Mouse (Mus musculus): Measurements from ENCODE around the gene Spsb1. TPM values are rescaled to one million over a fixed set of nuclear protein-coding genes. Genes with fewer than 3 reads are reported as not detected.

Spsb1 gene
- polyA plus RNA-seq, 1 experiment, result 3.9 TPM

- no peak overlapping the region for H3K27ac ChIP-seq (ENCODE audit: control insufficient read depth, insufficient read depth, low read depth, low read length, poor library complexity)
- H3K4me3 ChIP-seq (replicated peaks; ENCODE audit: control insufficient read depth, low read depth, low read length), result no peak overlapping the region
- H3K4me1 ChIP-seq (ENCODE audit: control insufficient read depth, insufficient read depth, low read length), result peaks cover 5% of the 10 kb centered on the region
- WGBS, result 91% methylated on average over 14 of the region's 14 CpGs
- TF ChIP-seq POLR2A (IDR thresholded peaks at IDR 0.05; ENCODE audit: borderline replicate concordance, control insufficient read depth, low read depth, low read length), result no peak
- no peak for TF ChIP-seq CTCF (IDR thresholded peaks at IDR 0.05; ENCODE audit: control insufficient read depth, insufficient read depth, low read length)
Measured at GRCm38 (mm10) chr4:149998786-149999509, 44.1 kb upstream of the Spsb1 start.

DNA sequence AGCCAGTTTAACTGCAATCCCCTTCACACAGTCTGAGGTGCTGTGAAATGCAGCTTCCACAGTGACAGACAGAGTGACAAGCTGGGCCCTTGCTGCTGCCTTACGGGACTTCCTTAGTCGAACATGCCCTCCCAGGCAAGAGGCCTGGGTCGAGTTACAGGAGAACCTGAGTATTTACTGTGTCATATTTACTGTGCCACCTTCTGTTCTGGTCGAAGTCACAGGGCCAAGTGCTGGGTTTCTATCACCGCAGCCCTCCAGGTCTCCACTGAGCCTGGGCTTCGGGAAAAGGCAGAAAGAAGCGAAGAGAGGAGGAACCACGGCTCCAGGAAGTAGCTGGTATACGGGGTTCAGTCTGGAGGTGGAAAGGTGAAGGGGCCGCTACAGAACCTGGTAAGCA is 43.2 kb upstream of the Spsb1 start:
- H3K4me1 ChIP-seq (ENCODE audit: control insufficient read depth, insufficient read depth, low read length), result peaks cover 5% of the 10 kb centered on the region
- H3K27ac ChIP-seq (ENCODE audit: control insufficient read depth, insufficient read depth, low read depth, low read length, poor library complexity), result no peak overlapping the region
- no peak overlapping the region for H3K4me3 ChIP-seq (replicated peaks; ENCODE audit: control insufficient read depth, low read depth, low read length)
- WGBS, result 40% methylated on average over 10 of the region's 10 CpGs
- TF ChIP-seq POLR2A (IDR thresholded peaks at IDR 0.05; ENCODE audit: borderline replicate concordance, control insufficient read depth, low read depth, low read length) (no peak), CTCF (IDR thresholded peaks at IDR 0.05; ENCODE audit: control insufficient read depth, insufficient read depth, low read length) (no peak)

DNA sequence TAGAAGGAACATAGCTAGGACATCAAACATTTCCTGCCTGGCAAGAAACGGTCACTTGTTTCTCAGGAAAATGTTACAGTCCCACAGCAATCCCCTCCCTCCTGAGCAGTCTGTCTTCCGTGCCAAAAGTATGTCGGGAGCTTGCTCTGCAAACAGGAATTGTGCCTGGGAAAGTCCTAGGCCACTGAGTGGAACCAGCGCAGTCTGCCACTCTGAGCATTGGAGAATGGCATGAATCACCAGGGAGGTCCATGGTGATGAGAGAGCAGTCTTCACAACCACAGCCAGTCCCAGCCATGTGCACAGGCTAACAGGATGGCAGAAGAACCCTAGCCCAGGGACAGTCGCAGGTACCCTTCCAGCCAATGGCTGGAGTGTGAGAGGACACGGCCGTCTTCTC is 41.6 kb upstream of the Spsb1 start:
- H3K27ac ChIP-seq (ENCODE audit: control insufficient read depth, insufficient read depth, low read depth, low read length, poor library complexity), result no peak overlapping the region

GRCm38 (mm10) chr4:149995911-149996310 is 41.1 kb upstream of the Spsb1 start:
- Histone ChIP-seq H3K27ac (ENCODE audit: control insufficient read depth, insufficient read depth, low read depth, low read length, poor library complexity) (no peak overlapping the region), H3K4me3 (replicated peaks; ENCODE audit: control insufficient read depth, low read depth, low read length) (no peak overlapping the region), H3K4me1 (ENCODE audit: control insufficient read depth, insufficient read depth, low read length) (peaks cover 2% of the 10 kb centered on the region)
- no peak for TF ChIP-seq POLR2A (IDR thresholded peaks at IDR 0.05; ENCODE audit: borderline replicate concordance, control insufficient read depth, low read depth, low read length)
- TF ChIP-seq CTCF (IDR thresholded peaks at IDR 0.05; ENCODE audit: control insufficient read depth, insufficient read depth, low read length), result no peak
- 88% methylated on average over 7 of the region's 7 CpGs for WGBS

More for the DNA sequence above, 41.6 kb upstream of the Spsb1 start:
- H3K4me3 ChIP-seq (replicated peaks; ENCODE audit: control insufficient read depth, low read depth, low read length), result no peak overlapping the region
- WGBS, result 80% methylated on average over 7 of the region's 7 CpGs
- peaks cover 2% of the 10 kb centered on the region for H3K4me1 ChIP-seq (ENCODE audit: control insufficient read depth, insufficient read depth, low read length)
- TF ChIP-seq CTCF (IDR thresholded peaks at IDR 0.05; ENCODE audit: control insufficient read depth, insufficient read depth, low read length) (no peak), POLR2A (IDR thresholded peaks at IDR 0.05; ENCODE audit: borderline replicate concordance, control insufficient read depth, low read depth, low read length) (no peak)

DNA sequence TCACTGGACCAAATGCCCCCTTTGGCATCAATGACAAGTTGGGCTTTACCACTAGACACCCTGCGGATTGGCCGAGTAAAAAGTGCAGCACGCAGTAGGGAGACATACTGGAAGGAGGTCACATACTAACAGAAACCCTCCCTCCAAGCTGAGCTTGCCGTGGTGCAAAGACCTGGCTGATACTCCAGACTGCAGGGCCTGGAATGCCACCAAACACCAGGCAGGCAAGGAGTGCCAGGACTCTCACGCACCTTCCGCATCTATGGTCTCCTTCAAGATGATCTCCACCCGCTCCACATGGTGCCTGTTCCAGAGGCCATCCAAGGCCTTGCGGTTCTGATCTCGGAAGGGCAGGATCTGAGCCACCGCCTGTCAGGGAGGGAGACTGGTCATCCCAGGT is 39.4 kb upstream of the Spsb1 start:
- Histone ChIP-seq H3K4me3 (replicated peaks; ENCODE audit: control insufficient read depth, low read depth, low read length) (no peak overlapping the region), H3K27ac (ENCODE audit: control insufficient read depth, insufficient read depth, low read depth, low read length, poor library complexity) (no peak overlapping the region), H3K4me1 (ENCODE audit: control insufficient read depth, insufficient read depth, low read length) (no peaks in the 10 kb centered on the region; the same call in 1 of the 2 replicates)
- no peak for TF ChIP-seq CTCF (IDR thresholded peaks at IDR 0.05; ENCODE audit: control insufficient read depth, insufficient read depth, low read length)
- no peak for TF ChIP-seq POLR2A (IDR thresholded peaks at IDR 0.05; ENCODE audit: borderline replicate concordance, control insufficient read depth, low read depth, low read length)
- WGBS, result 93% methylated on average over 10 of the region's 10 CpGs

DNA sequence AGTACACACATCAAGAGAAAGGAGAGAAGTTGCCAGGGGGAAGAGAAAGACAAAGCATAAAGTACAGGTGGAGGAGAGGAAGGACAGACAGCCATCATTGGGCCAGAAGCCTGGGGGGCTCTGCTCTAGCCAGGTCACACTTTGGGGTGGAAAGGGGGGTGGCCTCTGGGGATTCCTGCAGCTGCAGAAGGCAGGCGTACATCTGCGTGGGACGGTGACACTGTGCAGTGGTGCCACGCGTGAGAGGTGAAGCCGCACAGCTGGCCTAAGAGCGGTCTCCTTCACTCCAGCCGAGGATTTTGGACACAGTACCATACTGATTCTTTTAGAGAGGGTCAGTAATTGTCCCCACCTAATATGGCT is 37.8 kb upstream of the Spsb1 start:
- Histone ChIP-seq H3K4me1 (ENCODE audit: control insufficient read depth, insufficient read depth, low read length) (no peaks in the 10 kb centered on the region; the same call in 1 of the 2 replicates), H3K27ac (ENCODE audit: control insufficient read depth, insufficient read depth, low read depth, low read length, poor library complexity) (no peak overlapping the region), H3K4me3 (replicated peaks; ENCODE audit: control insufficient read depth, low read depth, low read length) (no peak overlapping the region)
- TF ChIP-seq POLR2A (IDR thresholded peaks at IDR 0.05; ENCODE audit: borderline replicate concordance, control insufficient read depth, low read depth, low read length) (no peak), CTCF (IDR thresholded peaks at IDR 0.05; ENCODE audit: control insufficient read depth, insufficient read depth, low read length) (no peak)
- 95% methylated on average over 8 of the region's 8 CpGs for WGBS

GRCm38 (mm10) chr4:149991755-149992669 is 37.2 kb upstream of the Spsb1 start:
- 84% methylated on average over 13 of the region's 13 CpGs for WGBS
- no peak overlapping the region for H3K27ac ChIP-seq (ENCODE audit: control insufficient read depth, insufficient read depth, low read depth, low read length, poor library complexity)
- TF ChIP-seq POLR2A (IDR thresholded peaks at IDR 0.05; ENCODE audit: borderline replicate concordance, control insufficient read depth, low read depth, low read length), result no peak
- TF ChIP-seq CTCF (IDR thresholded peaks at IDR 0.05; ENCODE audit: control insufficient read depth, insufficient read depth, low read length), result no peak
- no peaks in the 10 kb centered on the region; the same call in 1 of the 2 replicates for H3K4me1 ChIP-seq (ENCODE audit: control insufficient read depth, insufficient read depth, low read length)
- H3K4me3 ChIP-seq (replicated peaks; ENCODE audit: control insufficient read depth, low read depth, low read length), result no peak overlapping the region

DNA sequence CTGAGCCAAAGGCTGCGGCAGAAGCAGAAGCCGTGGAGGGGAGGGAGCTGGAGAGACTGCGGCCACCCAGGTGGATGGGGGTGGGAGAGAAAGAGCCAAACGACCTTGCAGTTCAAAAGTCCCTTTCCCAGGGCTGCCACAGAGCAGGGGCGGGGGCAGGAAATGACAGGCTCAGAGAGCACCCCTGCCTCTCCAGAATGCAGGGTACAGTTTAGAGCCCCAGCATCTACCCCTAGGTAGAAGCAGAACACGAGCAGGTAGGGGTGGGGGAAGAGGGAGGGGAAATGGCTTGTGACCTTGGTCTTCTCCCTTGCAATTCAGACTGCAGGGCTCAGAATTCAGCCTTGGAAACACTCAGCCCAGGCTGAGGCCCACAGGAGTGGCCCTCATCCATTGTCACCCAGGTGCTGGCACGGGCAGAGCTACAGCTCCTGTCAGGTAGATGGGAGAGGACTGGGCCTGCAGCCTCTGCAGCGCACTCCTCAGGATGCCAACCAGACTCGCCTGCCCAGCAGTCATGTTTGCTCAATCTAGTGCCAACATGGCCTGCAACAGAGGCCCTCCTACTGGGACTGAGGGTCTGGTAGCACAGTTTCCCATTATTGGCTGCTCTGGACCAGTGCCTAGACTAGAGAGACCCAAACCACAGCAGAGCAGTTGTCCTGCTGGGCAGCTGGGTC is 36.3 kb upstream of the Spsb1 start:
- Histone ChIP-seq H3K4me1 (ENCODE audit: control insufficient read depth, insufficient read depth, low read length) (no peaks in the 10 kb centered on the region; the same call in 1 of the 2 replicates), H3K4me3 (replicated peaks; ENCODE audit: control insufficient read depth, low read depth, low read length) (no peak overlapping the region), H3K27ac (ENCODE audit: control insufficient read depth, insufficient read depth, low read depth, low read length, poor library complexity) (peak overlapping the region; percentile 3; the same call in 1 of the 2 replicates)
- 36% methylated on average over 9 of the region's 9 CpGs for WGBS
- TF ChIP-seq CTCF (IDR thresholded peaks at IDR 0.05; ENCODE audit: control insufficient read depth, insufficient read depth, low read length) (no peak), POLR2A (IDR thresholded peaks at IDR 0.05; ENCODE audit: borderline replicate concordance, control insufficient read depth, low read depth, low read length) (no peak)

Data from bone marrow, adult 2 months (tissue).